Mouse (Mus musculus) mouse trophoblast stem cell (cell line): ENCODE measurements at regions not wholly inside any gene's neighbourhood (a gene's known extent, or its start where the extent isn't known, plus 50 kb on each side); places are given as distances from the start of the nearest gene placed in this dataset.

Experiments used
- in situ Hi-C, 2 experiments: fragments of 300-500 bp; cut with MseI, MboI; formaldehyde crosslinking; loops; 2 replicates in 1 of 2; 3 replicates in 1 of 2; pipeline ENCODE4 v1.15.1; 2025

- in situ Hi-C loops = no loop called here
Measured at GRCm38 (mm10) chr13:103683169-103683568, 91.2 kb downstream of the Srek1 start.

DNA sequence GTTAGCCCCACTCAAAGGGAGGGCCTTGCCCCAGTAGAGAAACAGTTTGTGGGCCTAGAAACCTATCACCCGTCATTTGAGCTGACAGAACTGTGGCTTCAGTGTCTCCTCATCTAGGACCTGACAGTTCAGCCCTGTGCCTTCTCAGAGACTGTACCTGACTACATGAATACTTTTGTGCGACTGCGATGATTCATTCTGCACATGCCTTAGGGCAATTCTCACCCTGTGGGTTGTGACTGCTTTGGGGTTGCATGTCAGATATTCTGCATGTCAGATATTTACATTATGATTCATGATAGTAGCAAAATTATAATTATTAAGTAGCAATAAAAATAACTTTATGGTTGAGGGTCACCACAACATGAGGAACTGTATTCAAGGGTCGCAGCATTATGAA is 93.7 kb downstream of the Srek1 start:
- in situ Hi-C loops = no loop called here

DNA sequence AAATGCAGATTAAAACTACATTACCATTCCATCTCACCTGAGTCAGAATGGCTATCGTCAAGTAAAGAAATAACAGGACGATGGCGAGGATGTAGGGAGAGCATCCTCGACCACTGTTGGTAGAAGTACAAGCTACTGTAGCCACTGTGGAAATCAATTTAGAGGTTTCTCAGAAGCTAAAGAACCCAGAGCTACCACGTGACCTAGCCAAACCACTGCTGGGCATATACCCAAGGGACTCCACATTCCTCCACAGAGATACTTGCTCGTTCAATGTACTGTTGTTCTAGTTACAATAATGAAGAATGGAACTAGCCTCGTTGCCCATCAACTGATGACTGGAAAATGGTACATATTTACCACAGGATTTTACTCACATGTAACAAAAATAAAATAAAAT is 94.4 kb downstream of the Srek1 start:
- in situ Hi-C loops = no loop called here

GRCm38 (mm10) chr13:103676831-103677230 is 97.6 kb downstream of the Srek1 start:
- in situ Hi-C loops = no loop called here

- in situ Hi-C loops = no loop called here
Measured at GRCm38 (mm10) chr13:103676221-103676620, 98.2 kb downstream of the Srek1 start.

GRCm38 (mm10) chr13:103670611-103671010 is 103.8 kb downstream of the Srek1 start:
- in situ Hi-C loops = no loop called here

GRCm38 (mm10) chr13:103669856-103670255 is 104.6 kb downstream of the Srek1 start:
- in situ Hi-C loops = no loop called here

- in situ Hi-C loops = no loop called here
Measured at GRCm38 (mm10) chr13:103667749-103668148, 106.7 kb downstream of the Srek1 start.

GRCm38 (mm10) chr13:103660248-103660996 is 114.0 kb downstream of the Srek1 start:
- in situ Hi-C loops = no loop called here

GRCm38 (mm10) chr13:103655966-103656365 is 118.4 kb downstream of the Srek1 start:
- in situ Hi-C loops = no loop called here

- in situ Hi-C loops = no loop called here
Measured at GRCm38 (mm10) chr13:103653216-103653615, 121.2 kb downstream of the Srek1 start.

DNA sequence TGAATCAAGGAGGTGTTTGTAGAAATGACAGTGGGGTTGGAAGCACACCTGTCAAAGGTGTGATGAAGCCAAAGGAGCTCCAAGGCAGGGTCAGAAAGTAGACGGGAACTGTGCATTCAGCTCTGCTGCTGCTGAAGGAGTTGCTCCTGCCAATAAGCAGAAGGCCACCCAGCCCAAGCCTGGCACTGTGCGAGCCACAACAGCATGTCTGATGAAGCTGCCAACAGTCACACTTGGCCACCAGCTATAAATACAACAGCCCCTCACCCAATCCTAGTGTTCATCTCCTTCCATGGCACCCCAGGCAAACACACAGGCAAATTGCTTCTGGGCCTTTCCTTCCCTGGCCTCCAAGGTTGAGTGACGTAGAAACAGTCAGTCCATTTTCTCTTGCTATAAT is 125.0 kb downstream of the Srek1 start:
- in situ Hi-C loops = loop anchor here in 1 of 2 experiments (5.0 kb wide), 1 partner anchor 477 kb away; no protein-coding TSS in a partner anchor

GRCm38 (mm10) chr13:103648016-103648415 is 126.4 kb downstream of the Srek1 start:
- in situ Hi-C loops = loop anchor here in 1 of 2 experiments (5.0 kb wide), 1 partner anchor 476 kb away; no protein-coding TSS in a partner anchor

- in situ Hi-C loops = loop anchor here in 1 of 2 experiments (5.0 kb wide), 1 partner anchor 474 kb away; no protein-coding TSS in a partner anchor
Measured at GRCm38 (mm10) chr13:103646035-103646434, 128.4 kb downstream of the Srek1 start.

- in situ Hi-C loops = loop anchor here in 1 of 2 experiments (5.0 kb wide), 1 partner anchor 472 kb away; no protein-coding TSS in a partner anchor
Measured at GRCm38 (mm10) chr13:103643993-103644722, 130.2 kb downstream of the Srek1 start.

GRCm38 (mm10) chr13:103643486-103643885 is 130.9 kb downstream of the Srek1 start:
- in situ Hi-C loops = loop anchor here in 1 of 2 experiments (5.0 kb wide), 1 partner anchor 471 kb away; no protein-coding TSS in a partner anchor

DNA sequence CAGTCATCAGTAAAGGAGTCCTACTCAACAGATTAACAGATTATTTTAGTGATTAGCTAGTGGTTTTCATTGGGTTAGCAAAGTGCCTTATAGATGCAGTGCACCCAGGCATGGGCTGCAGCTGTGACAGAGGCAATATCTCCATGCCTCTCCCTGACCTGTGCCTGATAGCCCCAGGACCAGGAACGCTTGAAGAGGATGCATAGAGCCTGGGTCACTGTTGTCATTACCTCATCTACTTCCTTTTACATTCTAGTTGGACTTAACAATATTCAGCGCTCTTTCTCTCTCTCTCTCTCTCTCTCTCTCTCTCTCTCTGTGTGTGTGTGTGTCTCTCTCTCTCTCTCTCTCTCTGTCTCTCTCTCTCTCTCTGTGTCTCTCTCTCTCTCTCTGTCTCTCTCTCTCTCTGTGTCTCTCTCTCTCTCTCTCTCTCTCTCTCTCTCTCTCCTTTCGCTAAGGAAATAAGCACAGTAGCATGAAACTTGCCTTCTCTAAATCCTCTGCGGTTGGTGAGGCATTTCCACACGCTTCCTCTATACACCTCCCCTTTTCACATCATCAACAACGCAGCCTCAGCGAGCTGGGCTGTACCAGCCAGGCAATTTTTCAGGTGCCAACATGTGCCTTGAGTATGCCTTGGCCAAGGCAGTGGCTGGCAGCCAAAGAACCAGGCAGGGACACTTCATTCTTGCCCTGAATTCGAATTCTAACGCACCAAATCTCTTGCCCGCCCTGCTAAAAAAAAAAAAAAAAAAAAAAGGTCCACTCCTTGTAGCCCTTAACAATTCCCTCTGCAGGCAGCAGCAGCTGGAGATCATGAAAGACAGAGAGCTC is 131.6 kb downstream of the Srek1 start:
- in situ Hi-C loops = loop anchor here in 1 of 2 experiments (5.0 kb wide), 1 partner anchor 470 kb away; no protein-coding TSS in a partner anchor

DNA sequence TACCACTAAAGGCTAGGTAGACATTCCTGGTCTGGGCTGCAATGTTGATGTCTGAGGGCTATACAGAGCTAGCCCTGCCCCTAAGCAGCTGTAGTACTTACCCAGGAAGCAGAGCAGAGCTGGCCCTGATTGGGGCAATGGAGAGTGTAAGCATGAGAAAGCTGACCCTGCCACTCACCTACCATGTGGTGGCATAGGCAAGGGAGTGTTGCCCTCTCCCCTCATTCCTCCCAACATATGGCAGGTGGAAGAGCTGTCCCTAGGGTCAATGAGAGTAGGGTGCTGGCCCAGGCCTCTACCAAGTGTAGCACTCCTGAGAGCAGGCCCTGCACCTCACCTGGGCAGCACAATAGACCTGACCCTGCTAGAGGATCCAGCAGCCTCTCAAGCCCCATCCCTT is 136.4 kb downstream of the Srek1 start:
- in situ Hi-C loops = no loop called here

DNA sequence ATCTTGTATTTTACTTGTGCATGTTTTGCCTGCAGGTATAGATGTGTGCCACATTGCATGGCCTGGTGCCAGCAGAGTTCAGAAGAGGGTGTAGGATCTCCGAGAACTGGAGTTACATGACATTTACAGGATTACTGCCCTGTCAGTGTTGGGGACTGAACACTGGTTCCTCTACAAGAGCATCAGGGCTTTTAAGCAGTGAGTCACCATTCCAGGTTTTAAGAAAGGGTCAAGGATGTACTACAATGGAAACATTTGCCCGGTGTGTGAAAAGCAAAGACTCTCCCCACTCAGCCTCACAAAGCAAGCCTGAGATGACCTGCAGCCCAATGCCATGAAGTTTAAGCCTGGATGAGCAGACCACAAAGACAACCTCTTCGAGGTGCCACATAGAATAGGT is 137.0 kb downstream of the Srek1 start:
- in situ Hi-C loops = no loop called here

- in situ Hi-C loops = no loop called here
Measured at GRCm38 (mm10) chr13:103636595-103636994, 137.8 kb downstream of the Srek1 start.

DNA sequence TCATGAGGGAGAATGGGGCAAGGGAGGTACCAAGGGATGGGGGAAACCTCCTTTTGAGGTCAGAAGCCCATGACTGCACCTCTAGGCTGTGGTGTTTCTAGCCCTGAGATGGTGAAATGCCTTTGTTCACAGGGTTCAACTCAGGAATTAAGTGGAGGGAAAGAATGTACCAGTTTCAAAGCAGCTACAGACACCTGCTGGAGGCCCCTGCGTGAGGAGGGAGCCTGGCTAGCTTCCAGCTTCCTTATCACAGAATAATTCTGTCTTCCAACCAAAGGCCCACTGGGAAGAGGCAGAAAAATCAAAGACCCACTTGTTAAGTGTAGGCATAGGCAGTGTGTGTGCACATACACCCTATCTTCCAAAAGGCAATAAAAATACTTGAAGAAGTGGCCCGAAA is 150.6 kb downstream of the Srek1 start:
- in situ Hi-C loops = no loop called here

- in situ Hi-C loops = no loop called here
Measured at GRCm38 (mm10) chr13:103623319-103623718, 151.1 kb downstream of the Srek1 start.
